Mouse (Mus musculus): ENCODE measurements around the gene Abl2. TPM values are rescaled to one million over a fixed set of nuclear protein-coding genes. Genes with fewer than 3 reads are reported as not detected.
"Not testable (repeated sequence)": the region's sequence is repeated elsewhere in the genome, so short reads cannot be mapped to it uniquely, and the experiment has no call there.

Abl2 gene
- total and polyA plus RNA-seq, 3 experiments, result 10.0 to 19.8 (median 15.5) TPM

GRCm38 (mm10) chr1:156659906-156660659, 101.5 kb downstream of the Abl2 start (continued):
- TF ChIP-seq CHD2 (IDR thresholded peaks at IDR 0.05; ENCODE audit: low read length) (0 out of 2 replicates have a peak, but pooled peaks have one; percentile 28), EP300 (IDR thresholded peaks at IDR 0.05; ENCODE audit: low read length) (peak; percentile 61), ETS1 (conservative IDR thresholded peaks at IDR 0.05; ENCODE audit: low read depth, low read length) (peak; percentile 76; the same call in 1 of the 2 replicates), MXI1 (IDR thresholded peaks at IDR 0.05; ENCODE audit: low read depth, low read length) (peak; percentile 91), PAX5 (IDR thresholded peaks at IDR 0.05; ENCODE audit: low read length) (no peak), MEF2A (IDR thresholded peaks at IDR 0.05; ENCODE audit: borderline replicate concordance, low read depth, low read length) (peak; percentile 35; the same call in 1 of the 2 replicates)

- dilution Hi-C loops (cut with MboI; ENCODE audit: extremely low pct_ligation_motif_present, extremely low pct_unique_long_range_greater_than_20kb, low sequenced_read_pairs); H3K9me3 ChIP-seq (replicated peaks; ENCODE audit: low read length); H3K27me3 ChIP-seq (replicated peaks); H3K79me2 ChIP-seq (replicated peaks; ENCODE audit: control insufficient read depth, extremely low read depth, insufficient read depth, poor library complexity, severe bottlenecking); in situ Hi-C loops (cut with MboI; ENCODE audit: low pct_ligation_motif_present, low pct_unique_long_range_greater_than_20kb, low sequenced_read_pairs); DNase-seq (ENCODE audit: extremely low read depth): not testable (repeated sequence)
- Histone ChIP-seq H3K4me2 (ENCODE audit: insufficient read depth, low read depth, poor library complexity, severe bottlenecking) (peak overlapping the region; percentile 76), H3K4me3 (replicated peaks in 1 of 3; ENCODE audit: low read depth in 2 of 3, low read length in 2 of 3, poor library complexity in 1 of 3) (peak overlapping the region in 1 of 3 experiments; percentile 32), H3K27ac (ENCODE audit: insufficient read depth, low read depth) (peak overlapping the region; percentile 69), H3K36me3 (replicated peaks in 1 of 2; ENCODE audit: control insufficient read depth in 1 of 2, insufficient read depth in 1 of 2, low read length in 1 of 2) (peaks cover 44 to 79% of the 10 kb centered on the region in 2 experiments), H3K9ac (ENCODE audit: insufficient read depth, low read depth) (peak overlapping the region; percentile 4), H3K4me1 (ENCODE audit: control insufficient read depth in 1 of 2, insufficient read depth in 2 of 2) (peaks cover 10 to 72% of the 10 kb centered on the region in 2 experiments)
- TF ChIP-seq CHD2 (IDR thresholded peaks at IDR 0.05; ENCODE audit: low read length) (0 out of 2 replicates have a peak, but pooled peaks have one; percentile 5), ZNF384 (IDR thresholded peaks at IDR 0.05; ENCODE audit: low read depth, low read length) (peak; percentile 75), E2F4 (IDR thresholded peaks at IDR 0.05; ENCODE audit: insufficient replicate concordance, low read depth, low read length) (0 out of 2 replicates have a peak, but pooled peaks have one; percentile 65), BHLHE40 (IDR thresholded peaks at IDR 0.05; ENCODE audit: low read depth, low read length) (peak; percentile 75), POLR2A (IDR thresholded peaks at IDR 0.05; ENCODE audit: low read depth, low read length) (peak; percentile 37; the same call in 1 of the 2 replicates), ELF1 (IDR thresholded peaks at IDR 0.05; ENCODE audit: low read depth, low read length) (0 out of 2 replicates have a peak, but pooled peaks have one; percentile 6)
Measured at GRCm38 (mm10) chr1:156660660-156661236, 102.2 kb downstream of the Abl2 start.

- Histone ChIP-seq H3K27me3 (replicated peaks) (no peaks in the 10 kb centered on the region), H3K79me2 (replicated peaks; ENCODE audit: control insufficient read depth, extremely low read depth, insufficient read depth, poor library complexity, severe bottlenecking) (peaks cover 2% of the 10 kb centered on the region; the same call in 1 of the 2 replicates), H3K9me3 (replicated peaks; ENCODE audit: low read length) (no peaks in the 10 kb centered on the region), H3K4me3 (replicated peaks in 1 of 3; ENCODE audit: low read depth in 2 of 3, low read length in 2 of 3, poor library complexity in 1 of 3) (no peak overlapping the region), H3K4me1 (ENCODE audit: control insufficient read depth in 1 of 2, insufficient read depth in 2 of 2) (peaks cover 24 to 85% of the 10 kb centered on the region in 2 experiments), H3K27ac (ENCODE audit: insufficient read depth, low read depth) (no peak overlapping the region), H3K4me2 (ENCODE audit: insufficient read depth, low read depth, poor library complexity, severe bottlenecking) (no peak overlapping the region), H3K9ac (ENCODE audit: insufficient read depth, low read depth) (no peak overlapping the region), H3K36me3 (replicated peaks in 1 of 2; ENCODE audit: control insufficient read depth in 1 of 2, insufficient read depth in 1 of 2, low read length in 1 of 2) (peaks cover 37 to 82% of the 10 kb centered on the region in 2 experiments)
- TF ChIP-seq USF2 (conservative IDR thresholded peaks at IDR 0.05; ENCODE audit: low read depth, low read length), result no peak
- TF ChIP-seq NELFE (IDR thresholded peaks at IDR 0.05; ENCODE audit: low read depth, low read length), result no peak
- no peak for TF ChIP-seq SMC3 (IDR thresholded peaks at IDR 0.05; ENCODE audit: low read depth, low read length)
- TF ChIP-seq TCF12 (IDR thresholded peaks at IDR 0.05; ENCODE audit: low read depth, low read length), result no peak
- TF ChIP-seq RCOR1 (conservative IDR thresholded peaks at IDR 0.05; ENCODE audit: low read depth, low read length), result no peak
- no peak for TF ChIP-seq ZNF384 (IDR thresholded peaks at IDR 0.05; ENCODE audit: low read depth, low read length)
- TF ChIP-seq GABPA (IDR thresholded peaks at IDR 0.05; ENCODE audit: insufficient replicate concordance, low read depth, low read length), result no peak
- TF ChIP-seq JUND (conservative IDR thresholded peaks at IDR 0.05; ENCODE audit: low read depth, low read length), result no peak
- no peak for TF ChIP-seq ETS1 (conservative IDR thresholded peaks at IDR 0.05; ENCODE audit: low read depth, low read length)
- TF ChIP-seq UBTF (IDR thresholded peaks at IDR 0.05; ENCODE audit: low read depth, low read length), result no peak
- TF ChIP-seq MXI1 (IDR thresholded peaks at IDR 0.05; ENCODE audit: low read depth, low read length), result no peak
- TF ChIP-seq MAZ (IDR thresholded peaks at IDR 0.05; ENCODE audit: low read depth, low read length), result no peak
- TF ChIP-seq RAD21 (IDR thresholded peaks at IDR 0.05; ENCODE audit: low read depth, low read length), result no peak
- dilution Hi-C loops (cut with MboI; ENCODE audit: extremely low pct_ligation_motif_present, extremely low pct_unique_long_range_greater_than_20kb, low sequenced_read_pairs), result no loop called here
- no peak for DNase-seq (ENCODE audit: extremely low read depth)
- in situ Hi-C loops (cut with MboI; ENCODE audit: low pct_ligation_motif_present, low pct_unique_long_range_greater_than_20kb, low sequenced_read_pairs), result no loop called here
Measured at GRCm38 (mm10) chr1:156665777-156666176, 107.2 kb downstream of the Abl2 start.
